Mouse (Mus musculus) ES-Bruce4 (cell line): ENCODE data around the gene Gnaq.

ENCODE experiments used
- CTCF ChIP-seq: IDR thresholded peaks from one replicate; pipeline ENCODE4 v1.8.1; 2011; ENCODE audit warnings: low read depth, low read length
- POLR2A ChIP-seq: IDR thresholded peaks from one replicate; pipeline ENCODE4 v1.8.1; 2011; ENCODE audit warnings: low read length; ENCODE audit not compliant: insufficient read depth

- TF ChIP-seq POLR2A (no peak), CTCF (no peak)
These were observed 800 bp upstream of the Gnaq start for GRCm38 (mm10) chr19:16131831-16132230.
